Mouse (Mus musculus) gastrocnemius, postnatal 25 days (tissue): ENCODE measurements at regions not wholly inside any gene's neighbourhood (a gene's known extent, or its start where the extent isn't known, plus 50 kb on each side); places are given as distances from the start of the nearest gene placed in this dataset.

Experiments
- DNase-seq: peaks from one replicate; pipeline ENCODE4 v3.0.0; 2022

DNA sequence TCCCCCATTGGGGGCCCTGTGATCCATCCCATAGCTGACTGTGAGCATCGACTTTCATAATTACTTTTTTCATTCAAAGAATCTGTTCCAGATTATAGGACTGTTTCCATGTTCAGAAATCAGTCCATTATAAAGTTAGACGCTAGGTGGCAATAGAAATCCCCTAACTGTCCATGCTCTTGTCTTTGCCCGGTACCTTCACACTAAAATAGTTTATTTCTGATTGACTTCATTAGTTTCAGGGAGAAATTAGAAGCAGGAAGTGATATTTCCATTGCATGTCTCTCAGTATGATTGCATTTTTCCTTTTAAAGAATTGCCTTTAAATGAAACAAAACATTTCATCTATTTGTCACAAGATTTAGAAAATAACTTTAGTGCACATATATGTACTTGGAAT, 131.7 kb downstream of the Fbxo8 start:
- DNase-seq = no peak

GRCm38 (mm10) chr8:56684352-56684751, 133.5 kb downstream of the Fbxo8 start:
- no peak for DNase-seq

DNA sequence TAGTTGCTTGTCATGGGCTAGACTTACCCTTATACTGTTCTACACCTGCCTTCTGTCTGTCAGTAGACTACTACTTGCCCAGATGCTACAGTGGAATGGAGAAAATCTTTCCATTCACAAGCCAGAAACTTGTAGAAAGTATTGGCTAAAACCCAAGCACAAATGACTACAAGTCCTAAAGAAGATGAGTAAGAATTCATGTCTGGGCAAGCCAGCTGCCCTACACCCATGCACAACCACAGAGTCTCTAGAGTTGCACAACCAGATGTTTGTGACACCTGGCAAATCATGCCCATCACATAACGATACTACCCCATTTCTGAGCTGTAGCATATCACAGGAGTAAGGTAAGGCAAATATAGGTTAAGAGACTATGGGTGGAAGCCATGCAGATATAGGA, 144.5 kb downstream of the Fbxo8 start:
- DNase-seq = no peak

- no peak for DNase-seq
These were observed 149.8 kb downstream of the Fbxo8 start for GRCm38 (mm10) chr8:56700580-56701145.

- DNase-seq = no peak
These were observed 155.5 kb downstream of the Fbxo8 start for GRCm38 (mm10) chr8:56706377-56706776.

DNA sequence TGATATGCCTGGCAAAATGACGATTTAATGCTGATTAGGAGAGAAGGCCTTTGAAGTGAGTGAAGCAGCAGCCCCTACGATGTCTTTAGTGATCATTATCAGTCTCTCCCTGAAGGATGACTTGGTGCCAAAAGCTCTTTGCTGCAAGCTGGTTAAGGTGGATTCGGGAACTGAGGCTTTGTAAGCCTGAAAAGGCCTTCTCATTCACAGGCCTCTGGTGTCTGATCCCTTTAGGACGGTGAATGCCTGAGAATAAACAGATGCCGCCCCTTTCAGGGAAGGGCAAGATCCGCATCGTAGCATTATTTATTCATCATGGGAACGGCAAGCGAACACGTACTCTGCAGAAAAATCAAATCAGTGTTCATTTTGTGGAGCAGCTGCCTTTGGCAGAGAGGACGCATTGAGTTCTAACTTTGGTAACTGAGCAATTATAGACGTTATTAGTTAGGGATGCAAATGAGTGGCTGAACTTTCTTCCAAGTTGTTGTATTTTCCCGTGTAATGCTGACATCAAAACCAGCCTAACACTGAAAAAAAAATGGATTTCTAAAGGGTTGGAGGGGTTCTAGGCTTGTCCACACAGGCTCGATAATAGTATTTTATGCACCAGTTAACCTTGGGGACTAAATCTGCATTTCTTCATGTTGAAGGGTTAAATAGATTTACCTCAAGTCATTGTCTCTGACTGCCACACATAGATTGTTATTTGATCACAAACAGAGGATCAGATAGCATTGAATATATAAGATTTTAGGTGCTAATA, 156.2 kb downstream of the Fbxo8 start:
- DNase-seq = no peak

DNA sequence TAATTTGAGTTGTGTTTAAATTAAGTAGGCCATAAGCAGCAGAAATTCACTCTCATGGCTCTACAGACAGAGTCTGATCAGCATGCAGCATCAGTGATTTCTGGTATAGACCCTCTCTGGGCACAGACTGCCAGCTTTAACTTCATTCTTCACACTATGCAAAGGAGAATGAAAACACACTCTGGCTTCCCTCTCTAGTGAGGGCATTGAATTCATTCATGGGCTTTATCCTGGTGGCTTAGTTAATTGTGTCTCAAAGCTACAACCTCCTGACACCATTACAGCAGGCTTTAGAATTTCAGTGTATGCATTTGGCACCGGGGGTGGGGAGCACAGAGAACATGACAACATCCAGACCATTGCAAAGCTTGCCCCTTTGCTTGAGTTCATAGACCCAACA, 169.1 kb downstream of the Fbxo8 start:
- DNase-seq = no peak

GRCm38 (mm10) chr8:56722473-56723236, 171.8 kb downstream of the Fbxo8 start:
- no peak for DNase-seq

DNA sequence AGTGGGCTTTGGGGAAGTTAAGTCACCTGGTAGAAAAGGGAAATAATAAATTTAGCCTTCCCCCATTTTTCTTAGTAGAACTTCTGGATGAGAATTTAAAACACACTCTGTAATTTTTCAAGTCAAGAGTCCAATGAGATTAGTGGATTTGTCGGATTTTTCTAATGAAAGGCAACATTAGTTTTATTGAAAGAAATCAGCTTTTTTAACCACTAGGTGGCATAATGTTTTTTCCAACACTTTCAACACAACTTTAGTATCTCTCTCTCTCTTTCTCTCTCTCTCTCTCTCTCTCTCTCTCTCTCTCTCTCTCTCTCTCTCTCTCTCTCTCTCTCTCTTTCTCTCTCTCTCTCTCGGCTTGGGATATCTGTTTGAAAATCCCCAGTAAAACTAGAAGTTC, 173.7 kb downstream of the Fbxo8 start:
- no peak for DNase-seq

GRCm38 (mm10) chr8:56733318-56733717, 182.4 kb downstream of the Fbxo8 start:
- no peak for DNase-seq

DNA sequence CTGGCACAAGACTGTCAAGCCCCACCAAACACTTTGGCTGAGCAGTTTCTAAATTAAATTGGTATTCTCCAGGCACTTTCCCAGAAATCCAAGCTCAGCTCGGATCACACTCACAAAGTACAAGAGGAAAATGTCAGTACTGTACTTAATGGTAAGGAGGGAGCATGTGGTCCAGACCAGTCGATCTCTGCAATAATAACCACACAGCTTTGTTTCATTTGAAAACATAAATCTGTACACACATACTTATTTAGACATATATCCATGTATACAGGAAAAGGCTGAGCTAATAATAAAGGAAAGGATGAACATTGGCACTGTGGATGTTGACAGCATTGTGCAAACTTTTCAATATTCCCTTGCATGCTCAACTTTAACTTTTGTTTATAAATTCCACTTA, 184.1 kb downstream of the Fbxo8 start:
- DNase-seq = no peak

- no peak for DNase-seq
These were observed 216.1 kb downstream of the Fbxo8 start for GRCm38 (mm10) chr8:56767034-56767433.

GRCm38 (mm10) chr8:56784441-56784840, 233.6 kb downstream of the Fbxo8 start:
- DNase-seq = no peak

DNA sequence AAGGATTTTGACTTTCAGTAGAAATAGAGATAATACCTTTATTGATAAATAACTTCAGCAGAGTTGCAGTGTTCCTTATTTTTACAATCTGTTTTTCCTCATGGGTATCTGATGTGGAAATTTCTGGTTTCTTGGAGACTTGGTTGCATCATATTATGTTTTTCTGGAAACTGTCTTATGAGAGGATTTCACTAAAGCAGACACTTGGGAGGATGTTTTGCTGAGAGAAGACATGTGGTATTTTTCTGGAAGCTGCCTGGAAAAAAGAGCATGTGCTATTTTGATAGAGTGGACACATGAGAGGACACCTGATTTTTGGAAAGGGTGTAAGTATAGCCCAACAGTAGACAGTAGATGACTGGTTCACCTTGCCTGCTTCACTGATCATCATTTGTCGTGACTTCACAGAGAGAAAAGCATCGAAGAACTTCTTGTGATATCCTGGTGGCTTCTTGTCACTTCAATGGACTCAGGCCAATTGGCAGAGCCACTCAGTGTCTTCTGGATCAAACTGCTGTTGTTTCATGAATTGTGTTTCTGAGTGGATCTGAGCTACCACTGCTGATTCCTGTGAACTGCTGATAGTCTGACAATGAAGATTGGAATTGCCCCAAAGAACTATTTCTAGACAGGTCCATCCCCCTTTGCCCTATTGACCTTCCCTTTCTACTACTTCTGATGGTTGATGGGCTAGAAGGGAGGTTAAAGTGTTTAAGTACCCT, 238.8 kb downstream of the Fbxo8 start:
- no peak for DNase-seq

DNA sequence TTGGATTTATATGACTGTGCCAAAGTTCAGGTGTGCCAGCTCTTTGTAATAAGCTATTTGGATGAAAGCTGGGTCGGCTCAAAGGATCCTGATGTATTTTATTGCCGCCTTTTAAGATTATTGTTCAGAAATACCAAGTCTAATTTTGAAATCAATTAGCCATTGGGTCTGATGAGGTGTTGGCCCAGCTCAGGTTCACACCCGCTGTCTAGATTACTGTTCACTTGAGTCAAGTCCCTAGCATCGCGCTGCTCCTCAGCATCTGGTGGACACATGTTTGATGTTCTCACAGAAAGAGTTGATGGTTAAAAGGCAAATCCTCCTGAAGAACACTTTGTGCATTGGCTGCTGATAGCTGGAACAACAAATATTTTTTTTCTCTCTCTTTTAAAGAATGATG, 281.8 kb downstream of the Fbxo8 start:
- no peak for DNase-seq

DNA sequence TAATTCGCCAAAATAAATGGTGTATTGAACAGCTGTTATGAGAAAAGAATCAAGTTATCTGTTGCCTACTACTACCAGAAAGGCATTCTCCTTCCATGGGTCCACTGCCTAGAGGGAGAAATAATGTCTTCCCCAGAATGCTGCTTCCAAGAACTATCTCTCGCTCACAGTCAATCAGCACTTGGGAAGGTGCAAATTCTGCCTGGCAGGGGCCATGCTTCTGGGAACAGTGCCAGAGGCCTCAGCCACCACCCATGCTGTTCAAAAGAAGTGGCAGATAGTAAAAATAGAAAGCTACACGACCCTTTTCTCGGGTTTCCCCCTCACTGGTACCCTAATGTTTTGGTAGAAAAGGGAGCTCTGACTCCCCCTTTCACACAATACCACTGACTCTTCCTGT, 282.2 kb downstream of the Fbxo8 start:
- no peak for DNase-seq

GRCm38 (mm10) chr8:56883449-56883848, 332.6 kb downstream of the Fbxo8 start:
- no peak for DNase-seq

- no peak for DNase-seq
These were observed 333.3 kb downstream of the Fbxo8 start for GRCm38 (mm10) chr8:56884195-56884594.

DNA sequence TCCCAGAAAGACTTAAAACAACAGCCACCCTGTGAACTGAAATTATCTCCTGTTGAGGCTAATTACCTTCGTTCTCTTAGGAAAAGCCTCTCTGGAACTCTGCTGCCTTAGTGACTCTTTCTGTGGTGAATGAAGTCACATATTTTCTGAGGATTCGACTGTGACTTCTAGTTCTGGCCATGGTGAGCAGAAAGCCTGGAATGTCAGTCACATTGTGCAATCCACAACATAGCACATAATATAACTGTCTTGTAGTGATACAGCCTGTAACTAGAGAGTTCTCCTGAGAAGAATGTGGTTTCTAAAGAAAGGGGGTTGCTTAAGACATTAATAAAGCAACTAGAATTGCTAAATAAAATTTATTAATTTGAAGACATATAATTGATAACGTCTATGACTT, 342.7 kb downstream of the Fbxo8 start:
- no peak for DNase-seq

- no peak for DNase-seq
These were observed 364.5 kb downstream of the Fbxo8 start for GRCm38 (mm10) chr8:56915362-56915761.

- DNase-seq = no peak
These were observed 365.1 kb downstream of the Fbxo8 start for GRCm38 (mm10) chr8:56915989-56916388.

- no peak for DNase-seq
These were observed 373.8 kb downstream of the Fbxo8 start for GRCm38 (mm10) chr8:56924724-56925123.

DNA sequence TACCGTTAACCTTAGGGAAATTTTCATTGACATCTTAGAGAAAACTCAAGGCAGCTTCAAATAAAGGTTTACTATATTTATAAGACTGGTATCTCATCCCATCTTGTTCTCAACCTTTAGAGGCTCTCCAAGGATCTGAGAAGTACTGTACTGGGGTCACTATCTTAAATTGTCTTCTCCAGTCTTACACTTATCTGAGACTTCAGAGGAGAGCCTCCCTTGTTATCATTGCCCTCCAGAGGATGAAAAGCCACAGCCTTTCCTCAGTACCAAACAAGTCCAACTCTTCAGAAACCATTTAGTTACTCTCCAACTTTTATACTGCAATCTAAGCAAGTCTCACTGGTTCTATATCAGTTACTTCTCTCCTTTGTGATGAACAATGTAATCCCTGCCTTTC, 376.3 kb downstream of the Fbxo8 start:
- no peak for DNase-seq
